Mouse (Mus musculus) lung, embryonic 15.5 days (tissue): Measurements from ENCODE around the gene Cdk14. TPM values are rescaled to one million over a fixed set of nuclear protein-coding genes. Genes with fewer than 3 reads are reported as not detected.

Source experiments
- ATAC-seq: fragments of 200-750 bp; cut with Nextera tagmentation; 2 replicates; pipeline ENCODE4 v1.8.0; 2017; ENCODE audit warnings: moderate number of reproducible peaks, borderline replicate concordance; ENCODE audit not compliant: low FRiP score, low TSS enrichment; ENCODE audit errors: extremely low read depth
- H3K27ac ChIP-seq: fragments of 300-500 bp; sonication (generic); 2 replicates; pipeline ENCODE4 v1.5.1; 2015; ENCODE audit warnings: moderate library complexity, mild to moderate bottlenecking, inconsistent platforms
- H3K27me3 ChIP-seq: fragments of 300-500 bp; sonication (generic); 2 replicates; pipeline ENCODE4 v1.6.1; 2015; ENCODE audit warnings: inconsistent platforms
- H3K36me3 ChIP-seq: fragments of 300-500 bp; sonication (generic); 2 replicates; pipeline ENCODE4 v1.6.1; 2015; ENCODE audit warnings: inconsistent platforms
- H3K4me1 ChIP-seq: fragments of 300-500 bp; sonication (generic); 2 replicates; pipeline ENCODE4 v1.6.1; 2015; ENCODE audit warnings: inconsistent platforms
- H3K4me2 ChIP-seq: fragments of 300-500 bp; sonication (generic); 2 replicates; pipeline ENCODE4 v1.6.1; 2015; ENCODE audit warnings: inconsistent platforms, mild to moderate bottlenecking, moderate library complexity
- H3K4me3 ChIP-seq: fragments of 300-500 bp; sonication (generic); 2 replicates; pipeline ENCODE4 v1.5.1; 2015; ENCODE audit warnings: mild to moderate bottlenecking, inconsistent platforms
- H3K9ac ChIP-seq: fragments of 300-500 bp; sonication (generic); 2 replicates; pipeline ENCODE4 v1.6.1; 2015; ENCODE audit warnings: inconsistent platforms
- H3K9me3 ChIP-seq: fragments of 300-500 bp; sonication (generic); 2 replicates; pipeline ENCODE4 v1.6.1; 2016; ENCODE audit warnings: inconsistent platforms
- WGBS: fragments of 180-500 bp; shearing (Covaris S2); methylation state at CpG from one replicate; pipeline ENCODE4 v1.1.7; 2015; 5-methylcytosine and 5-hydroxymethylcytosine counted together
- polyA plus RNA-seq: library from polyadenylated mRNA; unstranded; fragments of >200 nt; fragmentation: Nextera tagmentation; extraction: Ambion mirVana; gene quantifications from 2 replicates; pipeline ENCODE4 v1.2.1, GENCODE M21; 2015

The Cdk14 gene
- polyA plus RNA-seq, 1 experiment from 2014 or later: 33.1 TPM

DNA sequence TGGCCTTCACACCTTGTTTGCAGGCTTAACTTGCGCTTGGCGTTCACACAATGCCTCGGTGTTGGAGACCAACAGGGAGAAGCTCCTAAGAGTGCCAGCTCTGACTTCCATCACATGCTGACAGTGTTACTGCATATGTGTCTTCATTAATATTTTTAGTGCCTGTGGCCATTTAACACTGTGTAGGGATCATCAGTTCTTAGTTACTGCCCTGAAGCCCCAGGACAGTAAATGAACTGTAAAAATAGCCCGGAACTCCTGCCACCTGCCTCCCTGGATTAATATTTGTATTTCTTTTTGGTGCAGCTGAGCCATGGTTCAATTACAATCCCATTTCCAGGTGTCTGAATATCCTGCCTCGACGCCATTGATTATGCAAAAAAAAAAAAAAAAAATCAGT lies 387.3 kb downstream of the Cdk14 start:
- 70% methylated on average over 6 of the region's 6 CpGs for WGBS
- Histone ChIP-seq H3K27ac (no peak overlapping the region), H3K36me3 (no peaks in the 10 kb centered on the region), H3K9ac (no peak overlapping the region), H3K9me3 (no peaks in the 10 kb centered on the region), H3K4me1 (no peaks in the 10 kb centered on the region), H3K4me2 (no peak overlapping the region), H3K27me3 (no peaks in the 10 kb centered on the region), H3K4me3 (no peak overlapping the region)
- ATAC-seq: no peak

DNA sequence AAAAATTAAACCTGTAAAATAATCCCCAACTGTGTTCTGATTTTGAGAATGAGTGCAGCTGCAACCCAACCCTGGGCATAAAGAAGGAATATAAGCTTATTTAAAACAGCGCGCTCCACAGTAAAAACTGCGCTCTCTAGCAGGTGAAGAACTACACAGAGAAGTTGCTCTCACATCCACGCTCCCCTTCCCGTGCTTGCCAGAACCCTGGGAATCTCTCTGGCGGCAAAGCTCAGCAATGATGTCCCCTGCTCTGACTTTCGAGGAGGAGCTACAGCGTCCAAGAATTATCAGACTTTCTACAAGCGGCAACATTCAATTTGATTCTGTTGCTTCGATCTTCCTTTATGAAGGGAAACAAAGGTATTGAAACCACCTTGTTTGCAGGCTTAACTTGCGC lies 387.7 kb downstream of the Cdk14 start:
- no peaks in the 10 kb centered on the region for H3K27me3 ChIP-seq
- no peak overlapping the region for H3K4me2 ChIP-seq
- H3K27ac ChIP-seq: no peak overlapping the region
- H3K4me1 ChIP-seq: no peaks in the 10 kb centered on the region
- H3K4me3 ChIP-seq: no peak overlapping the region
- 78% methylated on average over 11 of the region's 11 CpGs for WGBS
- H3K36me3 ChIP-seq: no peaks in the 10 kb centered on the region
- no peaks in the 10 kb centered on the region for H3K9me3 ChIP-seq
- H3K9ac ChIP-seq: no peak overlapping the region
- no peak for ATAC-seq

DNA sequence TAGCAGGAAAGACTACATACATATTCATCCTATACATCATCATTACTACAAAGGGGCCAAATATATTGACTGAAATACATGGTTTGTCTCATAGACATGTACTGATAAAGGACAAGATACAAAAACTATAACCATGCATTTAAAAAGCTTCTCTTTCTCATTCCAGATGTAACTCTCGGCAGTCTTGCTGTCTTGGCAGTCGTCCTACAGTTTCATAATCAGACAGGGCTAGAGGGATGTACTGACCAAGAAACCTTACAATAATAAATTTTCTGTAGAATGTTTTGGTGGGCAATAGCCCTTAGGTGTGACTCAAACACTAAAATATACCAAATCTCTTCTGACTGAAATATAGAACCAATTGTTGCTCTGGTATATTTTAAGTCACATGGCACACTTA lies 389.7 kb downstream of the Cdk14 start:
- H3K4me3 ChIP-seq: no peak overlapping the region
- H3K27me3 ChIP-seq: no peaks in the 10 kb centered on the region
- H3K4me2 ChIP-seq: no peak overlapping the region
- H3K27ac ChIP-seq: no peak overlapping the region
- 48% methylated on average over 2 of the region's 2 CpGs for WGBS
- no peaks in the 10 kb centered on the region for H3K9me3 ChIP-seq
- no peaks in the 10 kb centered on the region for H3K36me3 ChIP-seq
- H3K4me1 ChIP-seq: no peaks in the 10 kb centered on the region
- no peak overlapping the region for H3K9ac ChIP-seq
- no peak for ATAC-seq

DNA sequence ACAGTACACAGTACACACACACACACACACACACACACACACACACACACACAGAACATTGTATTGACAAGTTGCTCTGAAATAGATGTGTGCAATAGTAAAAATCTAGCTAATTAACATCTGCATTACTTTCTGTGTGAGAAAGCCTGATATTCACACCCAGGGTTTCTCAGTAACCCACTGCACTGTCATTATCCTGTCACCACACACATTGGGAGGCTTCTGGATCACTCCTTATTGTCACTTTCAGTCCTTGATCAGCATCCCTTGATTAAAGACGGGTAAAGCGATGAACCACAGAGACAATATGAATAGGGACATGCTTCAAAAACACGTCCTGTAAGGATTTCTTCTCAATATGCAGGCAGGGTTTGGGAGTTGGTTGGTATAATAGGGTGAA lies 401.2 kb downstream of the Cdk14 start:
- no peak overlapping the region for H3K4me3 ChIP-seq

DNA sequence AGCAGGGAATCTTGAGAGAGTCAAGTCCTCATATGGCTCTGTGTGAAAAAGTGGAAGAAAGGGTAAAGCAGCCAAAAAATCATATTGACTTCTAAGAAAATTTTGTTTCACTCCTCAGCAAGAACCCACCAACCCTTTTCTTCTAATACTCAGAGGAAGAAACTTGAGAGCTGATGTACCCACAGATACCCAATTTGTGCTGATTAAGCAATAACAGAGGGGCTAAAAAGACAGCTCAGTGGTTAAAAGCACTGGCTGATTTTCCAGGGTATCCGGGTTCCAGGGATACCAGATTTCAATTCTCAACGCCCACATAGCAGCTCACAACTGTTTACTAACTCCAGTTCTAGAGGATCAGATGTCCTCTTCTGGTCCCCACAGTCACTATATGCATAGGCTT lies 401.9 kb downstream of the Cdk14 start:
- Histone ChIP-seq H3K36me3 (no peaks in the 10 kb centered on the region), H3K9ac (no peak overlapping the region), H3K9me3 (no peaks in the 10 kb centered on the region), H3K4me2 (no peak overlapping the region), H3K4me3 (no peak overlapping the region), H3K4me1 (no peaks in the 10 kb centered on the region), H3K27me3 (no peaks in the 10 kb centered on the region), H3K27ac (no peak overlapping the region)
- WGBS: 77% methylated on average over 2 of the region's 2 CpGs
- no peak for ATAC-seq

More for the DNA sequence above, 401.2 kb downstream of the Cdk14 start:
- 89% methylated on average over 3 of the region's 3 CpGs for WGBS
- H3K4me2 ChIP-seq: no peak overlapping the region
- no peaks in the 10 kb centered on the region for H3K9me3 ChIP-seq
- no peak overlapping the region for H3K27ac ChIP-seq
- ATAC-seq: no peak
- no peaks in the 10 kb centered on the region for H3K27me3 ChIP-seq
- H3K36me3 ChIP-seq: no peaks in the 10 kb centered on the region
- no peak overlapping the region for H3K9ac ChIP-seq
- no peaks in the 10 kb centered on the region for H3K4me1 ChIP-seq

DNA sequence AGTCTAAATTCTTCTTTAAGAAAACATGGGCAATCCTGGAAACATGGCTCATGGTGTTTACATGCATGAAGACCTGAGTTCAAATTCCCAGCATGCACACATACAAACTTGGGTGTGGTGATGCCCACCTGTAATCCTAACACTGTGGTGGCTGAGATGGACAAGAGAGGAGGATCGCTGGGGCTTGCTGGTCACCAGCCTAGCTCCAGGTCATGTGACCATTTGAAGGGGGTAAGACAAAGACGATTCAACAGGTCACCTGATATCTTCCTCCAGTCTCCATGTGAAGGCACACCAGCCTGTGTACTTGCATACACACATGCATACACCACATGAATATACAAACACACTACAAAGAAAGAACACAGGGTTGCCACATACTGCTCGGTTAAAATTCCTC lies 406.3 kb downstream of the Cdk14 start:
- ATAC-seq: no peak
- H3K36me3 ChIP-seq: 0 out of 2 replicates have a peak, but pooled peaks cover 5% of the 10 kb centered on the region
- H3K4me3 ChIP-seq: no peak overlapping the region
- no peak overlapping the region for H3K4me2 ChIP-seq
- 86% methylated on average over 3 of the region's 3 CpGs for WGBS
- H3K4me1 ChIP-seq: no peaks in the 10 kb centered on the region
- H3K27ac ChIP-seq: no peak overlapping the region
- no peaks in the 10 kb centered on the region for H3K27me3 ChIP-seq
- no peaks in the 10 kb centered on the region for H3K9me3 ChIP-seq
- no peak overlapping the region for H3K9ac ChIP-seq

DNA sequence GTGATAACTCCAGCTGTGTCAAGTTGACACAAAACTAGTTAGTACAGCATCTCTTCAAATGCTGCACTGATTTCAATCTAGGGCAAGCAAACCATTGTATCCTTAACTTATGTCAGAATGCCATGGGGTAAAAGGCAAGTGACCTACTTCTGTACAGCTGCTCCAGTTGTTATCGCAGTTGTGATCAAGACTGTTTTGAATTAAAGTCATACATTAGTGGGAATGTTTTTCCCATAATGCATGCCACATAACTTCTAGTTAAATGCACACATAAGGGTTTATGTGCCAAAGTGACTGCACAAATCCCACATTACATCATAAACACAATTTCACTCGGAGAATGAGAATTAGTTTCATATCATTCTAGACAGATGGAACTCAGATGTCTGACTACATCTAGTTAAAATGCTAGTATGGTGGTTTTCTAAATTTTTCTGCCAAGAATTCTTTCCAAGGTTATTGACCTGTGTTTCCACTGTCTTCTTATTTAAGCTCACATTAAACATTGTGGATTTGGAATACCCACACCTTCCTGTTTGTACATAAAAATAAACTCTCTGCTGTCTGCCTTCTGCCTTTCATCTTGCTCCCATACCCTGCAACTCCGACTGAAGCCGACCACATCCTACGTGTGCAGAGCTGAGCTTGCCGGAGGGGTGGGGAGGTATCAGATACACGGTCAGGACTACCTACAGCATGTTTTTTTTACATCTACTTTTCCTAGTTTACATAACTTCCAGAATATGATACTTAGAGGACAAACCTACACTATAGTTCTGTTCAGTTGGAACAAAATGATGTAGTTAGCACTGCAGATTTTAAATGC lies 407.4 kb downstream of the Cdk14 start:
- WGBS: 62% methylated on average over 7 of the region's 7 CpGs
- no peak overlapping the region for H3K4me3 ChIP-seq
- H3K4me2 ChIP-seq: no peak overlapping the region
- no peaks in the 10 kb centered on the region for H3K9me3 ChIP-seq
- H3K36me3 ChIP-seq: 0 out of 2 replicates have a peak, but pooled peaks cover 5% of the 10 kb centered on the region
- no peaks in the 10 kb centered on the region for H3K4me1 ChIP-seq
- ATAC-seq: no peak
- no peaks in the 10 kb centered on the region for H3K27me3 ChIP-seq
- H3K9ac ChIP-seq: no peak overlapping the region
- no peak overlapping the region for H3K27ac ChIP-seq

DNA sequence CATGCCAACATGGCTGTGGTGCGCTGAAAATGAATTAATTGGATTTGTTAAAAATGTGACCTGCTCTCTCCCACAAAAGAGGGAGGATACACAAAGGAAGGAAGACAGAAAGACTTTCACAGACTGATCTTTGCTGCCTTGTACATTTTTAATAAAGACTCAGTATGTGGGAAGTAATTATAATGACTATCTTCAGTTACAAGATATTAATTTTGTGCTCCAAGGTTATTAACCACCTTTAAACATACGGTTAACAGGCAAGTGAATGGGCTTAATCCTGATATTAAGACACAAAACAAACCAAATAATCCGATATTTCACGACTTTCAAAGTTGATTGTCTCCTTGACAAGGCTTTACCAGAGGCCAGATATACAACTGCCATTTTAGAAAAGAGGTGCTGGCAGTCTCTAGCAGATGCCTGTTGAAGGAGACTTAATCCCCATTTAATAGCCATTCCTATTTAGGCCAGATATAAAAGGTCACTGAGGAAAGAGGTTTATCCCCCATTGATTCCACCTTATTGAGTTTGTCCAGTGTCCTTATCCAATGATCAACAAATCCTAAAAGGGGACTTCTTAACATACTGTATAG lies 411.9 kb downstream of the Cdk14 start:
- 0 out of 2 replicates have a peak, but pooled peaks cover 5% of the 10 kb centered on the region for H3K36me3 ChIP-seq
- H3K9me3 ChIP-seq: no peaks in the 10 kb centered on the region
- 88% methylated on average over 4 of the region's 4 CpGs for WGBS
- H3K9ac ChIP-seq: no peak overlapping the region
- H3K27me3 ChIP-seq: no peaks in the 10 kb centered on the region
- H3K4me3 ChIP-seq: no peak overlapping the region
- H3K4me2 ChIP-seq: no peak overlapping the region
- ATAC-seq: no peak
- H3K4me1 ChIP-seq: no peaks in the 10 kb centered on the region
- H3K27ac ChIP-seq: no peak overlapping the region

DNA sequence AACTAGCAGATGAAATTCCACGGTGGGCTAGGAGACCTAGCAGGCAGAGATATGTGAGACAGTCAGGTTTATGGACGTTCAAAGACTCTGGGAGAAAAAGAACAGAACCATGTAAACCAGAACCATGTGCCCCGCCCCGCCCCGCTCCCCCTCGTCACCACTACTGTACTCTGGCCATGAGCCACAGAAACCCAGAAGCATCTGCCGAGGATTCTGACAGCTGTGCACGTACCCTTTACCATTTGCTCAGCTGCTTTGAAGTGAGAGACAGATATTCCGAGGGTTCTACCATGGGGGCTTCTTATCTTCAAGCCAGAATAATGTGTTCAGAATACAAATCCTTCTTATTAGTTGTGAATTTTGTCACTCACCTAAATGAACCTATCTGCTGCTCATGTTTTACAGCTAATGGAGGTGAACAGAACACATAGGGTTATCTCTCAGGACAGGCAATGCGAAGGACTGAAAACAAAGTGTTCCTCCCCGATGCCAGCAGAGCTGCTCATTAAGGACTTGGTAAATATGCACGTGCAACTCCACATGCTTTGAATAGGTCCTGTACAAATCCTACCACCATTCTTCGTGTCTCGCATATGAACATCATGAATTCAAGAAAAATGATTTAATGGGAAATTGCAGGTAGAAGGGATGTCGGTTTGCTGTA lies 412.5 kb downstream of the Cdk14 start:
- 80% methylated on average over 15 of the region's 15 CpGs for WGBS
- ATAC-seq: no peak
- H3K36me3 ChIP-seq: 0 out of 2 replicates have a peak, but pooled peaks cover 5% of the 10 kb centered on the region
- no peak overlapping the region for H3K4me3 ChIP-seq
- no peak overlapping the region for H3K4me2 ChIP-seq
- no peak overlapping the region for H3K27ac ChIP-seq
- no peaks in the 10 kb centered on the region for H3K27me3 ChIP-seq
- H3K9ac ChIP-seq: no peak overlapping the region
- H3K4me1 ChIP-seq: no peaks in the 10 kb centered on the region
- H3K9me3 ChIP-seq: no peaks in the 10 kb centered on the region

DNA sequence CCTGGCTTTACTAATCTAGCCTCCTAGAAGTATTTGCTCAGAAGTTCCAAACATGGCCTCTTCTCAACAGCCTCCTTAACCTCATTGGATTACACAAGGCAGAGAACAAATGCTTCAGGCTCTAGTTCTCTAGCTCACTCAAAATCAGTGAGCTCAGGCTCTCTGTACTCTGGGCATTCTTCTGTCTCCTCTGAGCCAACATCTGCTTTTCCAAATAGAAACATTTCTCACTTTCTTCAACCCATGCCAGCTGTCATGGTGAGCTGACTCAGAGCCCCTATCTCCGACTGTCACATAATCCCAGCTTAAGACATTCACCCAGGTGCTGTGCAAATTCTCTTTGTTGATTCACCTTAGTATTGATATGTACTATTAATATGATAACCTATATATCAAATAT lies 414.5 kb downstream of the Cdk14 start:
- no peak overlapping the region for H3K9ac ChIP-seq
- H3K36me3 ChIP-seq: 0 out of 2 replicates have a peak, but pooled peaks cover 5% of the 10 kb centered on the region
- H3K4me2 ChIP-seq: no peak overlapping the region
- WGBS: 79% methylated on average over 1 of the region's 1 CpGs
- H3K27ac ChIP-seq: no peak overlapping the region
- ATAC-seq: no peak
- H3K9me3 ChIP-seq: no peaks in the 10 kb centered on the region
- H3K4me3 ChIP-seq: no peak overlapping the region
- no peaks in the 10 kb centered on the region for H3K4me1 ChIP-seq
- H3K27me3 ChIP-seq: no peaks in the 10 kb centered on the region

DNA sequence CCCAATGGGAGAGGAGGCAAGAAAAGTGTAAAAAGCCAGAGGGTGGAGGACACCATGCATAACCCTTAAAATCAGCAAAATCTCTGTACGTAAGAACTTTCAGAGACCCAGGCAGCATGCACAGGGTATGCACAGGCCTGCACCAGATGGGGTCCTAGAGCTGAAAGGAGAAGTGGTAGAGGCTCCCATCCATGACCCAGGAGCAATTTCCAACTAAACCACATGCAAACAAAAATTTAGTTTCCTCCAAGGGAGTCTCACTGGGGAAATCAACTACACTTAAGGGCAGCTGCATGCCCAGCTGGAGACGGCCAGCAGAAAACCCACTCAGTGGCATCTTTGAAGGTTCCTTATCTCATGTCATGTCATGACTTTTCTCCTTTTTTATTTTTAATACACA lies 415.4 kb downstream of the Cdk14 start:
- ATAC-seq: no peak
- Histone ChIP-seq H3K9ac (no peak overlapping the region), H3K27ac (no peak overlapping the region), H3K9me3 (no peaks in the 10 kb centered on the region), H3K36me3 (no peaks in the 10 kb centered on the region), H3K4me3 (no peak overlapping the region), H3K4me2 (no peak overlapping the region), H3K27me3 (no peaks in the 10 kb centered on the region), H3K4me1 (no peaks in the 10 kb centered on the region)
- 89% methylated on average over 2 of the region's 2 CpGs for WGBS

DNA sequence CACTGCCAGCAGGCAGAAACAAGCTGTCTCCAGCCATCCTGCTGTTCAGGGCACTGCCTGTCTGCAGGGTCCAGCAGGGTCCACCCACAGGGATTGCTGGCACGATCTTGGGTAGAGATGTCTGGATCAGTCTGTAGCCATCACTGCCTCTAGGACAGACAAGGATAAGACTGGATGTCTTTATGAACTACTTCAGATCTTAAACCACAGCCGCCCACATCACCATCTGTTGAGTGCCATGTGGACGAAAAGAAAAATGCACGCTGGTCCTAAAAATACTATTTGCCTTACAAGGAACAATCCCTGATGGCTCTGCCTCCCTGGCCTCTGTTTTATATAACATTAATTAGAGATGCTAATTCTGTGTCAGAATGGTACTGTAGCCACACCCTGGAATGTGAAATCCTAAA lies 426.9 kb downstream of the Cdk14 start:
- Histone ChIP-seq H3K4me1 (no peaks in the 10 kb centered on the region), H3K27me3 (no peaks in the 10 kb centered on the region), H3K27ac (no peak overlapping the region), H3K9me3 (no peaks in the 10 kb centered on the region), H3K4me3 (no peak overlapping the region), H3K4me2 (no peak overlapping the region), H3K9ac (no peak overlapping the region), H3K36me3 (no peaks in the 10 kb centered on the region)
- WGBS: 83% methylated on average over 4 of the region's 4 CpGs
- ATAC-seq: no peak
